Mouse (Mus musculus) spleen, adult 2 months (tissue): Measurements from ENCODE around the gene Maco1.

ENCODE experiments used
- CTCF ChIP-seq: fragments of 200-500 bp; IDR thresholded peaks from 2 replicates; pipeline ENCODE4 v1.5.1; 2011; ENCODE audit warnings: mild to moderate bottlenecking, inconsistent platforms; ENCODE audit not compliant: insufficient read depth, insufficient read length, insufficient replicate concordance; ENCODE audit errors: extremely low read depth
- POLR2A ChIP-seq: fragments of 200-500 bp; IDR thresholded peaks from 2 replicates; pipeline ENCODE4 v1.6.1; 2011; ENCODE audit warnings: low read depth, low read length, inconsistent platforms

DNA sequence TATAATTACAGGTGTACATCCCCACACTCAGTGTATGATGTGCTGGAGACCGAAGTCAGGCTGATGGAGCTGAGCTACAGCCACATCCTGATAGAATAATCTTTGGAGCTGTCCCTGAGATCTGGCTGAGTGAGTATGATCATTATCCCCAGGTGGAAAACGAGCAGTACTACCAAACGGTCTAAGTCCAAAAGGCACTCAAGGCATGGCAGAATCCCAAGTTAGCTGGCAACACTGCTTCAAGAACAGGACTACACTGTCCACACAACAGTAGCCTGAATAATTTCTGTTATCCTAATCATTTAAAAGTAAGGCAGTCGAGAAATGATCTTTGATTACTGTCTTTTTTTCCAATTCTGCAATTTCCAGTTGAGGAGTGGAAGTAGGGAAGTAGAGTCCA, 9.6 kb downstream of the Maco1 start:
- TF ChIP-seq CTCF (no peak), POLR2A (no peak)
